Mouse (Mus musculus) ES-Bruce4 (cell line): Measurements from ENCODE around the gene Pdhx. TPM values are rescaled to one million over a fixed set of nuclear protein-coding genes. Genes with fewer than 3 reads are reported as not detected.

Source experiments
- H3K27ac ChIP-seq: 2 replicates; pipeline ENCODE4 v1.5.1; 2012; ENCODE audit warnings: low read length, inconsistent platforms; ENCODE audit not compliant: insufficient read depth
- H3K27me3 ChIP-seq: 2 replicates; pipeline ENCODE4 v1.6.1; 2012; ENCODE audit warnings: mild to moderate bottlenecking, low read length, inconsistent platforms; ENCODE audit not compliant: control insufficient read depth, poor library complexity, insufficient read depth, severe bottlenecking
- H3K36me3 ChIP-seq: 2 replicates; pipeline ENCODE4 v1.6.1; 2012; ENCODE audit warnings: inconsistent platforms, mild to moderate bottlenecking, low read length, moderate library complexity; ENCODE audit not compliant: control insufficient read depth, poor library complexity, insufficient read depth, severe bottlenecking
- H3K4me1 ChIP-seq: one replicate; pipeline ENCODE4 v1.8.1; 2011; ENCODE audit warnings: low read length; ENCODE audit not compliant: control insufficient read depth, insufficient read depth
- H3K4me3 ChIP-seq: 2 replicates; pipeline ENCODE4 v1.5.1; 2011; ENCODE audit warnings: low read depth, mild to moderate bottlenecking, low read length
- H3K9ac ChIP-seq: 2 replicates; pipeline ENCODE4 v1.6.1; 2012; ENCODE audit warnings: low read depth, mild to moderate bottlenecking, inconsistent platforms; ENCODE audit not compliant: poor library complexity, severe bottlenecking
- H3K9me3 ChIP-seq: replicated peaks from 2 replicates; pipeline ENCODE4 v1.6.1; 2012; ENCODE audit warnings: mild to moderate bottlenecking, low read length, inconsistent platforms; ENCODE audit not compliant: control insufficient read depth, poor library complexity, insufficient read depth, severe bottlenecking
- CTCF ChIP-seq: IDR thresholded peaks from one replicate; pipeline ENCODE4 v1.8.1; 2011; ENCODE audit warnings: low read depth, low read length
- EP300 ChIP-seq: IDR thresholded peaks from 2 replicates; pipeline ENCODE4 v1.6.1; 2011; ENCODE audit warnings: low read depth, low read length; ENCODE audit not compliant: insufficient read depth
- POLR2A ChIP-seq: IDR thresholded peaks from one replicate; pipeline ENCODE4 v1.8.1; 2011; ENCODE audit warnings: low read length; ENCODE audit not compliant: insufficient read depth
- polyA plus RNA-seq: library from polyadenylated mRNA; stranded (reverse); fragments of >200 nt; gene quantifications from 2 replicates; pipeline ENCODE4 v1.2.4, GENCODE M21; 2011; ENCODE audit warnings: low read depth; ENCODE audit not compliant: missing spikeins, insufficient read depth, insufficient read length

Gene Pdhx
- 16.7 and 19.5 TPM in 2 replicates for polyA plus RNA-seq

- H3K27ac ChIP-seq = no peak within 1 kb of the TSS
- TF ChIP-seq CTCF (no peak), POLR2A (peak; percentile 54)
- peak within 1 kb of the TSS; percentile 96 for H3K4me3 ChIP-seq
- H3K9me3 ChIP-seq = peaks cover 3% of the 10 kb centered on the region
- no peaks in the 10 kb centered on the region for H3K36me3 ChIP-seq
- no peaks in the 10 kb centered on the region for H3K4me1 ChIP-seq
- no peaks in the 10 kb centered on the region for H3K27me3 ChIP-seq
- H3K9ac ChIP-seq = peak within 1 kb of the TSS; percentile 68
Measured at GRCm38 (mm10) chr2:103073219-103073982, at the start of gene Pdhx, which contains the start of gene Apip. Gene Pdhx, minus strand, starts transcription at chr2:103073513. Gene Apip, plus strand, starts transcription at chr2:103073675.

- Histone ChIP-seq H3K9me3 (no peaks in the 10 kb centered on the region), H3K36me3 (no peaks in the 10 kb centered on the region)
- TF ChIP-seq CTCF (no peak), EP300 (no peak), POLR2A (no peak)
Measured at GRCm38 (mm10) chr2:103119197-103119854, 46.0 kb upstream of the Pdhx start.

GRCm38 (mm10) chr2:103118324-103119196 lies 45.2 kb upstream of the Pdhx start:
- Histone ChIP-seq H3K27me3 (no peaks in the 10 kb centered on the region), H3K4me3 (no peak overlapping the region), H3K4me1 (no peaks in the 10 kb centered on the region), H3K27ac (no peak overlapping the region), H3K36me3 (no peaks in the 10 kb centered on the region), H3K9ac (no peak overlapping the region), H3K9me3 (no peaks in the 10 kb centered on the region)
- TF ChIP-seq EP300 = no peak
- no peak for TF ChIP-seq POLR2A
- no peak for TF ChIP-seq CTCF

More at GRCm38 (mm10) chr2:103119197-103119854, 46.0 kb upstream of the Pdhx start:
- H3K9ac ChIP-seq = no peak overlapping the region
- H3K27me3 ChIP-seq = no peaks in the 10 kb centered on the region
- H3K27ac ChIP-seq = no peak overlapping the region
- H3K4me3 ChIP-seq = no peak overlapping the region
- no peaks in the 10 kb centered on the region for H3K4me1 ChIP-seq

- Histone ChIP-seq H3K9me3 (no peaks in the 10 kb centered on the region), H3K36me3 (no peaks in the 10 kb centered on the region), H3K27me3 (no peaks in the 10 kb centered on the region), H3K27ac (no peak overlapping the region), H3K4me1 (no peaks in the 10 kb centered on the region), H3K4me3 (no peak overlapping the region), H3K9ac (no peak overlapping the region)
- TF ChIP-seq EP300 = no peak
- TF ChIP-seq POLR2A = no peak
- TF ChIP-seq CTCF = no peak
Measured at GRCm38 (mm10) chr2:103117212-103117611, 43.9 kb upstream of the Pdhx start.

GRCm38 (mm10) chr2:103111669-103112068 lies 38.4 kb upstream of the Pdhx start:
- H3K27ac ChIP-seq = no peak overlapping the region
- H3K9me3 ChIP-seq = no peaks in the 10 kb centered on the region
- H3K27me3 ChIP-seq = no peaks in the 10 kb centered on the region
- TF ChIP-seq POLR2A (no peak), EP300 (no peak), CTCF (no peak)
- H3K9ac ChIP-seq = no peak overlapping the region
- H3K4me3 ChIP-seq = no peak overlapping the region
- no peaks in the 10 kb centered on the region for H3K36me3 ChIP-seq
- H3K4me1 ChIP-seq = no peaks in the 10 kb centered on the region
